Mouse (Mus musculus): ENCODE results near the gene Nid2. TPM values are rescaled to one million over a fixed set of nuclear protein-coding genes. Genes with fewer than 3 reads are reported as not detected.

Gene Nid2
- total and polyA plus RNA-seq, 3 experiments = not detected

DNA sequence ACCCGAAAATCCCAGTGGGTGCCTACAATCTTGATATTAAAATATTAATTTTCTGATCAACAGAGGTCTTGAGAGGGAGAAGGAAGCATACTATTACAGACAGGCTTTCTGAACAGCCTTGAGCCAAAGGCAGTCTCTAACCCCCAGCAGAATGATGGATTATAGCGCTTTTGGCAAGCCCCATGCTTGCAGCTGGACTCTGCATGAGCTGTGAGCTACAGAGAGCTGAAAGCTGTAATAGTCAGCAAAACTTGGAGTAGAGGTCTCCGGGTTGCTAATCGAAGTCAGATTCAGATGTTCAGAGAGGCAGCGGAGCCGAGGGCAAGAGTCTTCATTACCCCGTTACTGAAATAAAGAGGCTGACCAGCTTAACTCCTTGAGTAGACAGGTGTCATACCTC is 22.3 kb upstream of the Nid2 start:
- no peak overlapping the region for H3K9ac ChIP-seq (ENCODE audit: control insufficient read depth, low read depth, low read length, poor library complexity, severe bottlenecking)
- H3K79me2 ChIP-seq (ENCODE audit: control insufficient read depth, insufficient read depth, low read length, poor library complexity) = no peaks in the 10 kb centered on the region
- no peak overlapping the region for H3K4me3 ChIP-seq (ENCODE audit: control insufficient read depth in 1 of 2, insufficient read depth in 1 of 2, low read depth in 2 of 2, low read length in 2 of 2)
- TF ChIP-seq ZNF384 (IDR thresholded peaks at IDR 0.05; ENCODE audit: low read depth, low read length) (no peak), MEF2A (IDR thresholded peaks at IDR 0.05; ENCODE audit: extremely low read depth, insufficient replicate concordance, low read depth, low read length, poor library complexity, severe bottlenecking) (no peak), MAZ (IDR thresholded peaks at IDR 0.05; ENCODE audit: low read depth, low read length) (no peak), BHLHE40 (IDR thresholded peaks at IDR 0.05; ENCODE audit: borderline replicate concordance, low read depth, low read length) (no peak), UBTF (IDR thresholded peaks at IDR 0.05; ENCODE audit: borderline replicate concordance, insufficient read depth, low read depth, low read length) (no peak), SMC3 (IDR thresholded peaks at IDR 0.05; ENCODE audit: low read depth, low read length) (no peak), ETS1 (IDR thresholded peaks at IDR 0.05; ENCODE audit: low read depth, low read length) (no peak), CHD2 (IDR thresholded peaks at IDR 0.05; ENCODE audit: low read length) (no peak), MAFK (IDR thresholded peaks at IDR 0.05; ENCODE audit: borderline replicate concordance, low read depth, low read length) (no peak), POLR2A (IDR thresholded peaks at IDR 0.05; ENCODE audit: control insufficient read depth in 1 of 2, insufficient read depth in 1 of 2, low read depth in 1 of 2, low read length in 2 of 2, poor library complexity in 1 of 2) (no peak), USF2 (IDR thresholded peaks at IDR 0.05; ENCODE audit: borderline replicate concordance in 1 of 2, insufficient read depth in 1 of 2, low read depth in 1 of 2, low read length in 2 of 2) (no peak), KAT2A (conservative IDR thresholded peaks at IDR 0.05; ENCODE audit: low read depth, low read length) (no peak), ZC3H11A (IDR thresholded peaks at IDR 0.05; ENCODE audit: low read depth, low read length) (no peak), MYC (IDR thresholded peaks at IDR 0.05; ENCODE audit: low read depth, low read length) (no peak), EP300 (IDR thresholded peaks at IDR 0.05; ENCODE audit: low read depth in 1 of 2, low read length in 2 of 2) (no peak), ELF1 (IDR thresholded peaks at IDR 0.05; ENCODE audit: low read depth, low read length) (no peak), CTCF (IDR thresholded peaks at IDR 0.05 in 2 of 3, conservative IDR thresholded peaks at IDR 0.05 in 1 of 3; ENCODE audit: control insufficient read depth in 1 of 3, insufficient read depth in 1 of 3, low read depth in 2 of 3, low read length in 3 of 3, poor library complexity in 1 of 3, severe bottlenecking in 1 of 3) (no peak), TBP (IDR thresholded peaks at IDR 0.05; ENCODE audit: low read depth, low read length) (no peak)
- no peak for DNase-seq (ENCODE audit: low read depth, low spot score)
- H3K27ac ChIP-seq (ENCODE audit: control insufficient read depth, low read depth, low read length) = no peak overlapping the region
- H3K36me3 ChIP-seq (ENCODE audit: control insufficient read depth in 1 of 2, insufficient read depth in 2 of 2, low read length in 2 of 2) = no peaks in the 10 kb centered on the region
- no peaks in the 10 kb centered on the region for H3K27me3 ChIP-seq (ENCODE audit: control insufficient read depth in 1 of 2, insufficient read depth in 2 of 2, low read length in 2 of 2)
- no peaks in the 10 kb centered on the region for H3K9me3 ChIP-seq (replicated peaks; ENCODE audit: insufficient read depth, low read length)
- H3K4me1 ChIP-seq (ENCODE audit: control insufficient read depth in 1 of 2, insufficient read depth in 2 of 2, low read length in 2 of 2) = no peaks in the 10 kb centered on the region

- Histone ChIP-seq H3K9me3 (replicated peaks; ENCODE audit: insufficient read depth, low read length) (no peaks in the 10 kb centered on the region), H3K79me2 (ENCODE audit: control insufficient read depth, insufficient read depth, low read length, poor library complexity) (no peaks in the 10 kb centered on the region), H3K27ac (ENCODE audit: control insufficient read depth, low read depth, low read length) (no peak overlapping the region), H3K36me3 (ENCODE audit: control insufficient read depth in 1 of 2, insufficient read depth in 2 of 2, low read length in 2 of 2) (no peaks in the 10 kb centered on the region), H3K27me3 (ENCODE audit: control insufficient read depth in 1 of 2, insufficient read depth in 2 of 2, low read length in 2 of 2) (no peaks in the 10 kb centered on the region), H3K4me1 (ENCODE audit: control insufficient read depth in 1 of 2, insufficient read depth in 2 of 2, low read length in 2 of 2) (no peaks in the 10 kb centered on the region), H3K9ac (ENCODE audit: control insufficient read depth, low read depth, low read length, poor library complexity, severe bottlenecking) (no peak overlapping the region), H3K4me3 (ENCODE audit: control insufficient read depth in 1 of 2, insufficient read depth in 1 of 2, low read depth in 2 of 2, low read length in 2 of 2) (no peak overlapping the region)
- TF ChIP-seq MYC (IDR thresholded peaks at IDR 0.05; ENCODE audit: low read depth, low read length) (no peak), UBTF (IDR thresholded peaks at IDR 0.05; ENCODE audit: borderline replicate concordance, insufficient read depth, low read depth, low read length) (no peak), RAD21 (IDR thresholded peaks at IDR 0.05; ENCODE audit: low read depth, low read length) (no peak), USF1 (IDR thresholded peaks at IDR 0.05; ENCODE audit: low read depth, low read length) (no peak), MAFK (IDR thresholded peaks at IDR 0.05; ENCODE audit: borderline replicate concordance, low read depth, low read length) (no peak), ZKSCAN1 (IDR thresholded peaks at IDR 0.05; ENCODE audit: low read depth, low read length) (no peak), MAX (IDR thresholded peaks at IDR 0.05; ENCODE audit: low read length) (no peak), KAT2A (conservative IDR thresholded peaks at IDR 0.05; ENCODE audit: low read depth, low read length) (no peak), E2F4 (IDR thresholded peaks at IDR 0.05; ENCODE audit: borderline replicate concordance, low read depth, low read length) (no peak), SIN3A (IDR thresholded peaks at IDR 0.05; ENCODE audit: low read length) (no peak), CHD2 (IDR thresholded peaks at IDR 0.05; ENCODE audit: low read length) (no peak), POLR2AphosphoS2 (IDR thresholded peaks at IDR 0.05; ENCODE audit: low read length) (no peak), NRF1 (IDR thresholded peaks at IDR 0.05; ENCODE audit: insufficient read depth, low read depth, low read length, poor library complexity, severe bottlenecking) (no peak), MXI1 (IDR thresholded peaks at IDR 0.05; ENCODE audit: low read depth, low read length) (no peak)
- DNase-seq (ENCODE audit: low read depth, low spot score) = no peak
These were observed 19.0 kb upstream of the Nid2 start for GRCm38 (mm10) chr14:19732097-19732496.

Data from MEL (cell line).